Mouse (Mus musculus) embryonic facial prominence, embryonic 13.5 days (tissue): ENCODE results near the gene Qrsl1. TPM values are rescaled to one million over a fixed set of nuclear protein-coding genes. Genes with fewer than 3 reads are reported as not detected.

Source experiments
- ATAC-seq: fragments of 200-750 bp; cut with Nextera tagmentation; 2 replicates; pipeline ENCODE4 v1.8.0; 2017; ENCODE audit warnings: low read depth; ENCODE audit not compliant: insufficient number of reproducible peaks, insufficient read depth, low FRiP score, low TSS enrichment
- H3K27ac ChIP-seq: fragments of 300-500 bp; sonication (generic); 2 replicates; pipeline ENCODE4 v1.5.1; 2015; ENCODE audit warnings: moderate library complexity, mild to moderate bottlenecking, inconsistent platforms
- H3K27me3 ChIP-seq: fragments of 300-500 bp; sonication (generic); 2 replicates; pipeline ENCODE4 v1.6.1; 2015; ENCODE audit warnings: mild to moderate bottlenecking, inconsistent platforms
- H3K36me3 ChIP-seq: fragments of 300-500 bp; sonication (generic); 2 replicates; pipeline ENCODE4 v1.6.1; 2015; ENCODE audit warnings: mild to moderate bottlenecking, inconsistent platforms
- H3K4me1 ChIP-seq: fragments of 300-500 bp; sonication (generic); 2 replicates; pipeline ENCODE4 v1.6.1; 2015; ENCODE audit warnings: inconsistent platforms
- H3K4me2 ChIP-seq: fragments of 300-500 bp; sonication (generic); 2 replicates; pipeline ENCODE4 v1.6.1; 2015; ENCODE audit warnings: moderate library complexity, mild to moderate bottlenecking, inconsistent platforms
- H3K4me3 ChIP-seq: fragments of 300-500 bp; sonication (generic); 2 replicates; pipeline ENCODE4 v1.5.1; 2015; ENCODE audit warnings: mild to moderate bottlenecking, inconsistent platforms
- H3K9ac ChIP-seq: fragments of 300-500 bp; sonication (generic); 2 replicates; pipeline ENCODE4 v1.6.1; 2015; ENCODE audit warnings: mild to moderate bottlenecking, inconsistent platforms
- H3K9me3 ChIP-seq: fragments of 300-500 bp; sonication (generic); 2 replicates; pipeline ENCODE4 v1.6.1; 2016; ENCODE audit warnings: inconsistent platforms
- WGBS: fragments of 180-500 bp; shearing (Covaris S2); methylation state at CpG from one replicate; pipeline ENCODE4 v1.1.7; 2015; ENCODE audit warnings: mixed read lengths; 5-methylcytosine and 5-hydroxymethylcytosine counted together
- polyA plus RNA-seq: library from polyadenylated mRNA; unstranded; fragments of >200 nt; fragmentation: Nextera tagmentation; extraction: Ambion mirVana; gene quantifications from 2 replicates; pipeline ENCODE4 v1.2.1, GENCODE M21; 2015

Gene Qrsl1
- polyA plus RNA-seq, 1 experiment from 2014 or later, result 24.2 TPM

GRCm38 (mm10) chr10:43912236-43912635, 10.7 kb upstream of the Qrsl1 start:
- no peak overlapping the region for H3K4me3 ChIP-seq
- WGBS, result 88% methylated on average over 3 of the region's 3 CpGs
- H3K36me3 ChIP-seq, result no peaks in the 10 kb centered on the region
- H3K27ac ChIP-seq, result no peak overlapping the region
- no peak overlapping the region for H3K4me2 ChIP-seq
- no peaks in the 10 kb centered on the region for H3K27me3 ChIP-seq
- H3K4me1 ChIP-seq, result no peaks in the 10 kb centered on the region
- no peak for ATAC-seq
- no peaks in the 10 kb centered on the region for H3K9me3 ChIP-seq
- no peak overlapping the region for H3K9ac ChIP-seq

GRCm38 (mm10) chr10:43910873-43911142, 9.3 kb upstream of the Qrsl1 start:
- no peaks in the 10 kb centered on the region for H3K27me3 ChIP-seq
- no peak overlapping the region for H3K4me3 ChIP-seq
- no peak overlapping the region for H3K4me2 ChIP-seq
- H3K27ac ChIP-seq, result no peak overlapping the region
- 91% methylated on average over 8 of the region's 8 CpGs for WGBS
- no peak overlapping the region for H3K9ac ChIP-seq
- H3K4me1 ChIP-seq, result no peaks in the 10 kb centered on the region
- no peaks in the 10 kb centered on the region for H3K36me3 ChIP-seq
- ATAC-seq, result no peak
- H3K9me3 ChIP-seq, result no peaks in the 10 kb centered on the region

- Histone ChIP-seq H3K36me3 (no peaks in the 10 kb centered on the region), H3K4me2 (no peak overlapping the region), H3K4me1 (no peaks in the 10 kb centered on the region), H3K9me3 (no peaks in the 10 kb centered on the region), H3K9ac (no peak overlapping the region), H3K27ac (no peak overlapping the region), H3K4me3 (no peak overlapping the region), H3K27me3 (no peaks in the 10 kb centered on the region)
- no peak for ATAC-seq
- WGBS, result 80% methylated on average over 12 of the region's 12 CpGs
These were observed 8.7 kb upstream of the Qrsl1 start for GRCm38 (mm10) chr10:43910032-43910872.

GRCm38 (mm10) chr10:43904569-43904968, 3.0 kb upstream of the Qrsl1 start:
- H3K27me3 ChIP-seq, result no peaks in the 10 kb centered on the region
- 90% methylated on average over 1 of the region's 1 CpGs for WGBS

GRCm38 (mm10) chr10:43900883-43901570, 518 bp downstream of the Qrsl1 start:
- ATAC-seq, result no peak; the same call in 1 of the 2 replicates
- H3K4me2 ChIP-seq, result peak overlapping the region; percentile 77
- peak overlapping the region; percentile 62; the same call in 1 of the 2 replicates for H3K27ac ChIP-seq
- WGBS, result 7% methylated on average over 30 of the region's 30 CpGs
- H3K9me3 ChIP-seq, result no peaks in the 10 kb centered on the region
- H3K4me3 ChIP-seq, result peak overlapping the region; percentile 80
- no peaks in the 10 kb centered on the region for H3K36me3 ChIP-seq
- H3K27me3 ChIP-seq, result no peaks in the 10 kb centered on the region
- H3K9ac ChIP-seq, result peak overlapping the region; percentile 76
- H3K4me1 ChIP-seq, result peaks cover 9% of the 10 kb centered on the region

More at GRCm38 (mm10) chr10:43904569-43904968, 3.0 kb upstream of the Qrsl1 start:
- no peak for ATAC-seq
- Histone ChIP-seq H3K27ac (no peak overlapping the region), H3K36me3 (no peaks in the 10 kb centered on the region), H3K4me3 (no peak overlapping the region), H3K4me2 (no peak overlapping the region), H3K4me1 (peaks cover 9% of the 10 kb centered on the region), H3K9ac (no peak overlapping the region), H3K9me3 (no peaks in the 10 kb centered on the region)

- H3K27me3 ChIP-seq, result no peaks in the 10 kb centered on the region
- no peaks in the 10 kb centered on the region for H3K9me3 ChIP-seq
- H3K4me2 ChIP-seq, result no peak overlapping the region
- H3K9ac ChIP-seq, result no peak overlapping the region
- H3K4me3 ChIP-seq, result no peak overlapping the region
- H3K27ac ChIP-seq, result no peak overlapping the region
- H3K4me1 ChIP-seq, result peaks cover 9% of the 10 kb centered on the region
- whole genome bisulfite sequencing, result 91% methylated on average over 7 of the region's 7 CpGs
- ATAC-seq, result no peak
- peaks cover 19% of the 10 kb centered on the region for H3K36me3 ChIP-seq
These were observed 3.3 kb downstream of the Qrsl1 start for GRCm38 (mm10) chr10:43898276-43898675.

- no peak for ATAC-seq
- 89% methylated on average over 8 of the region's 8 CpGs for WGBS
- Histone ChIP-seq H3K36me3 (peaks cover 36% of the 10 kb centered on the region), H3K4me1 (peaks cover 3% of the 10 kb centered on the region; the same call in 1 of the 2 replicates), H3K27ac (no peak overlapping the region), H3K4me3 (no peak overlapping the region), H3K9ac (no peak overlapping the region), H3K4me2 (no peak overlapping the region), H3K27me3 (no peaks in the 10 kb centered on the region), H3K9me3 (no peaks in the 10 kb centered on the region)
These were observed 5.5 kb downstream of the Qrsl1 start for GRCm38 (mm10) chr10:43896065-43896464.

- no peaks in the 10 kb centered on the region for H3K4me1 ChIP-seq
- H3K4me2 ChIP-seq, result no peak overlapping the region
- no peaks in the 10 kb centered on the region for H3K27me3 ChIP-seq
- H3K9ac ChIP-seq, result no peak overlapping the region
- no peak overlapping the region for H3K27ac ChIP-seq
- WGBS, result 95% methylated on average over 4 of the region's 4 CpGs
- ATAC-seq, result no peak
- H3K4me3 ChIP-seq, result no peak overlapping the region
- H3K9me3 ChIP-seq, result no peaks in the 10 kb centered on the region
- peaks cover 54% of the 10 kb centered on the region for H3K36me3 ChIP-seq
These were observed 8.6 kb downstream of the Qrsl1 start for GRCm38 (mm10) chr10:43892971-43893370.

- no peak overlapping the region for H3K4me2 ChIP-seq
- peaks cover 57% of the 10 kb centered on the region for H3K36me3 ChIP-seq
- H3K27me3 ChIP-seq, result no peaks in the 10 kb centered on the region
- 91% methylated on average over 16 of the region's 16 CpGs for WGBS
- no peaks in the 10 kb centered on the region for H3K4me1 ChIP-seq
- no peak for ATAC-seq
- no peak overlapping the region for H3K27ac ChIP-seq
- no peak overlapping the region for H3K9ac ChIP-seq
- H3K4me3 ChIP-seq, result no peak overlapping the region
- no peaks in the 10 kb centered on the region for H3K9me3 ChIP-seq
These were observed 12.6 kb downstream of the Qrsl1 start for GRCm38 (mm10) chr10:43888976-43889375.

GRCm38 (mm10) chr10:43887676-43888075, 13.9 kb downstream of the Qrsl1 start:
- ATAC-seq, result no peak
- Histone ChIP-seq H3K9me3 (no peaks in the 10 kb centered on the region), H3K9ac (no peak overlapping the region), H3K4me1 (no peaks in the 10 kb centered on the region), H3K27ac (no peak overlapping the region), H3K36me3 (peaks cover 44% of the 10 kb centered on the region), H3K27me3 (no peaks in the 10 kb centered on the region), H3K4me2 (no peak overlapping the region), H3K4me3 (no peak overlapping the region)
- WGBS, result 93% methylated on average over 9 of the region's 9 CpGs

GRCm38 (mm10) chr10:43871458-43871857, 30.1 kb downstream of the Qrsl1 start:
- H3K4me1 ChIP-seq, result no peaks in the 10 kb centered on the region
- H3K27me3 ChIP-seq, result no peaks in the 10 kb centered on the region
- H3K27ac ChIP-seq, result no peak overlapping the region
- ATAC-seq, result no peak
- peaks cover 5% of the 10 kb centered on the region; the same call in 1 of the 2 replicates for H3K36me3 ChIP-seq
- H3K9me3 ChIP-seq, result no peaks in the 10 kb centered on the region
- no peak overlapping the region for H3K9ac ChIP-seq
- 95% methylated on average over 1 of the region's 1 CpGs for WGBS
- H3K4me3 ChIP-seq, result no peak overlapping the region
- H3K4me2 ChIP-seq, result no peak overlapping the region

- ATAC-seq, result no peak
- no peaks in the 10 kb centered on the region for H3K9me3 ChIP-seq
- H3K36me3 ChIP-seq, result peaks cover 3% of the 10 kb centered on the region; the same call in 1 of the 2 replicates
- H3K27ac ChIP-seq, result no peak overlapping the region
- H3K4me3 ChIP-seq, result no peak overlapping the region
- no peak overlapping the region for H3K9ac ChIP-seq
- no peaks in the 10 kb centered on the region for H3K27me3 ChIP-seq
- H3K4me2 ChIP-seq, result no peak overlapping the region
- no peaks in the 10 kb centered on the region for H3K4me1 ChIP-seq
- 71% methylated on average over 10 of the region's 10 CpGs for WGBS
These were observed 30.8 kb downstream of the Qrsl1 start for GRCm38 (mm10) chr10:43870752-43871151.
